Mouse (Mus musculus) liver, embryonic 11.5 days (tissue): ENCODE data around the gene Ppp1r3c. TPM values are rescaled to one million over a fixed set of nuclear protein-coding genes. Genes with fewer than 3 reads are reported as not detected.
"Not testable (repeated sequence)": the region's sequence is repeated elsewhere in the genome, so short reads cannot be mapped to it uniquely, and the experiment has no call there.

Experiments
- ATAC-seq: fragments of 200-750 bp; cut with Nextera tagmentation; replicated peaks from 2 replicates; pipeline ENCODE4 v1.8.0; 2017; ENCODE audit warnings: moderate number of reproducible peaks, mild to moderate bottlenecking, moderate TSS enrichment, moderate library complexity; ENCODE audit not compliant: low FRiP score
- DNase-seq: peaks from one replicate; pipeline ENCODE4 v3.0.0-alpha.2; 2017; ENCODE audit warnings: low spot score
- H3K27ac ChIP-seq: fragments of 300-500 bp; sonication (generic); 2 replicates; pipeline ENCODE4 v1.5.1; 2014; ENCODE audit warnings: mild to moderate bottlenecking, low read depth, low read length, control low read depth
- H3K27me3 ChIP-seq: fragments of 300-500 bp; sonication (generic); replicated peaks from 2 replicates; pipeline ENCODE4 v1.6.1; 2014; ENCODE audit warnings: low read length, mixed read lengths; ENCODE audit not compliant: control insufficient read depth, insufficient read depth
- H3K36me3 ChIP-seq: fragments of 300-500 bp; sonication (generic); 2 replicates; pipeline ENCODE4 v1.6.1; 2014; ENCODE audit warnings: mild to moderate bottlenecking, low read length, moderate library complexity, mixed read lengths; ENCODE audit not compliant: control insufficient read depth, insufficient read depth
- H3K4me1 ChIP-seq: fragments of 300-500 bp; sonication (generic); replicated peaks from 2 replicates; pipeline ENCODE4 v1.6.1; 2014; ENCODE audit warnings: low read length, mixed read lengths; ENCODE audit not compliant: control insufficient read depth, insufficient read depth
- H3K4me2 ChIP-seq: fragments of 300-500 bp; sonication (generic); 2 replicates; pipeline ENCODE4 v1.6.1; 2014; ENCODE audit warnings: mild to moderate bottlenecking, control low read depth, moderate library complexity
- H3K4me3 ChIP-seq: fragments of 300-500 bp; sonication (generic); 2 replicates; pipeline ENCODE4 v1.5.1; 2014; ENCODE audit warnings: low read depth, low read length, control low read depth
- H3K9ac ChIP-seq: fragments of 300-500 bp; sonication (generic); 2 replicates; pipeline ENCODE4 v1.6.1; 2014; ENCODE audit warnings: low read depth, low read length, control low read depth
- H3K9me3 ChIP-seq: fragments of 300-500 bp; sonication (generic); 2 replicates; pipeline ENCODE4 v1.6.1; 2016; ENCODE audit warnings: low read length, inconsistent platforms, mixed read lengths; ENCODE audit not compliant: control insufficient read depth
- WGBS: fragments of 180-500 bp; shearing (Covaris S2); extraction: QIAGEN DNeasy Blood & Tissue Kit; methylation state at CpG from one replicate; pipeline ENCODE4 v1.1.7; 2014; 5-methylcytosine and 5-hydroxymethylcytosine counted together
- polyA plus RNA-seq: library from polyadenylated mRNA; unstranded; fragments of >200 nt; fragmentation: Nextera tagmentation; extraction: Ambion mirVana; gene quantifications from 2 replicates; pipeline ENCODE4 v1.2.1, GENCODE M21; 2014

The Ppp1r3c gene
- polyA plus RNA-seq, 1 experiment from 2014 or later: 2.9 TPM

- no peak overlapping the region for H3K4me2 ChIP-seq
- H3K36me3 ChIP-seq: no peaks in the 10 kb centered on the region
- no peaks in the 10 kb centered on the region; the same call in 1 of the 2 replicates for H3K4me1 ChIP-seq
- ATAC-seq (no peak), DNase-seq (no peak)
- H3K27me3 ChIP-seq: peaks cover 5% of the 10 kb centered on the region
- no peak overlapping the region for H3K27ac ChIP-seq
- H3K9ac ChIP-seq: no peak overlapping the region
- 79% methylated on average over 11 of the region's 11 CpGs for WGBS
- H3K9me3 ChIP-seq: no peaks in the 10 kb centered on the region
- no peak overlapping the region for H3K4me3 ChIP-seq
These were observed 5.1 kb downstream of the Ppp1r3c start for GRCm38 (mm10) chr19:36731310-36731709.

GRCm38 (mm10) chr19:36730414-36730813 is 6.0 kb downstream of the Ppp1r3c start:
- H3K4me1 ChIP-seq, ATAC-seq, H3K27me3 ChIP-seq, H3K36me3 ChIP-seq, H3K9ac ChIP-seq, DNase-seq, H3K9me3 ChIP-seq, H3K4me3 ChIP-seq, H3K4me2 ChIP-seq, H3K27ac ChIP-seq: not testable (repeated sequence)
- WGBS: 73% methylated on average over 2 of the region's 2 CpGs

GRCm38 (mm10) chr19:36728741-36729460 is 7.6 kb downstream of the Ppp1r3c start:
- no peaks in the 10 kb centered on the region for H3K36me3 ChIP-seq
- 86% methylated on average over 12 of the region's 12 CpGs for WGBS
- ATAC-seq: no peak

GRCm38 (mm10) chr19:36724970-36725369 is 11.5 kb downstream of the Ppp1r3c start:
- H3K9me3 ChIP-seq: no peaks in the 10 kb centered on the region
- no peaks in the 10 kb centered on the region for H3K36me3 ChIP-seq
- no peaks in the 10 kb centered on the region for H3K27me3 ChIP-seq
- H3K9ac ChIP-seq: no peak overlapping the region
- WGBS: 82% methylated on average over 7 of the region's 7 CpGs
- no peaks in the 10 kb centered on the region for H3K4me1 ChIP-seq
- ATAC-seq (no peak), DNase-seq (no peak)
- H3K4me3 ChIP-seq: no peak overlapping the region
- no peak overlapping the region for H3K27ac ChIP-seq
- no peak overlapping the region for H3K4me2 ChIP-seq

More at GRCm38 (mm10) chr19:36728741-36729460, 7.6 kb downstream of the Ppp1r3c start:
- Histone ChIP-seq H3K9ac (no peak overlapping the region), H3K27me3 (no peaks in the 10 kb centered on the region), H3K4me2 (no peak overlapping the region), H3K4me3 (no peak overlapping the region), H3K9me3 (no peaks in the 10 kb centered on the region), H3K4me1 (no peaks in the 10 kb centered on the region), H3K27ac (no peak overlapping the region)
- no peak for DNase-seq

- WGBS: 63% methylated on average over 8 of the region's 8 CpGs
- no peak for DNase-seq
- ATAC-seq: no peak
These were observed 15.3 kb downstream of the Ppp1r3c start for GRCm38 (mm10) chr19:36721139-36721538.

GRCm38 (mm10) chr19:36716221-36716620 is 20.2 kb downstream of the Ppp1r3c start:
- Histone ChIP-seq H3K9ac (no peak overlapping the region), H3K27ac (no peak overlapping the region), H3K4me3 (no peak overlapping the region), H3K36me3 (no peaks in the 10 kb centered on the region), H3K9me3 (no peaks in the 10 kb centered on the region), H3K27me3 (no peaks in the 10 kb centered on the region), H3K4me1 (no peaks in the 10 kb centered on the region), H3K4me2 (no peak overlapping the region)
- 63% methylated on average over 7 of the region's 7 CpGs for WGBS
- ATAC-seq (no peak), DNase-seq (no peak)

More at GRCm38 (mm10) chr19:36721139-36721538, 15.3 kb downstream of the Ppp1r3c start:
- Histone ChIP-seq H3K36me3 (no peaks in the 10 kb centered on the region), H3K27ac (no peak overlapping the region), H3K9me3 (no peaks in the 10 kb centered on the region), H3K4me1 (no peaks in the 10 kb centered on the region), H3K9ac (no peak overlapping the region), H3K4me2 (no peak overlapping the region), H3K4me3 (no peak overlapping the region), H3K27me3 (no peaks in the 10 kb centered on the region)

- H3K36me3 ChIP-seq: no peaks in the 10 kb centered on the region
- no peak overlapping the region for H3K27ac ChIP-seq
- no peaks in the 10 kb centered on the region for H3K27me3 ChIP-seq
- DNase-seq (no peak), ATAC-seq (no peak)
- no peaks in the 10 kb centered on the region for H3K9me3 ChIP-seq
- no peak overlapping the region for H3K4me3 ChIP-seq
- H3K4me2 ChIP-seq: no peak overlapping the region
- H3K9ac ChIP-seq: no peak overlapping the region
- 89% methylated on average over 10 of the region's 10 CpGs for WGBS
- H3K4me1 ChIP-seq: no peaks in the 10 kb centered on the region
These were observed 20.9 kb downstream of the Ppp1r3c start for GRCm38 (mm10) chr19:36715591-36715990.

- DNase-seq (no peak), ATAC-seq (no peak)
- 78% methylated on average over 1 of the region's 1 CpGs for WGBS
- Histone ChIP-seq H3K4me2 (no peak overlapping the region), H3K36me3 (no peaks in the 10 kb centered on the region), H3K9me3 (no peaks in the 10 kb centered on the region), H3K9ac (no peak overlapping the region), H3K27me3 (no peaks in the 10 kb centered on the region), H3K27ac (no peak overlapping the region), H3K4me1 (no peaks in the 10 kb centered on the region), H3K4me3 (no peak overlapping the region)
These were observed 22.0 kb downstream of the Ppp1r3c start for GRCm38 (mm10) chr19:36714492-36714891.

GRCm38 (mm10) chr19:36713092-36713491 is 23.4 kb downstream of the Ppp1r3c start:
- 67% methylated on average over 13 of the region's 13 CpGs for WGBS
- no peak for DNase-seq
- H3K4me1 ChIP-seq: no peaks in the 10 kb centered on the region

More at GRCm38 (mm10) chr19:36713092-36713491, 23.4 kb downstream of the Ppp1r3c start:
- Histone ChIP-seq H3K4me3 (no peak overlapping the region), H3K9ac (no peak overlapping the region), H3K27me3 (no peaks in the 10 kb centered on the region), H3K4me2 (no peak overlapping the region), H3K27ac (no peak overlapping the region), H3K36me3 (no peaks in the 10 kb centered on the region), H3K9me3 (no peaks in the 10 kb centered on the region)
- no peak for ATAC-seq
